Mouse (Mus musculus) midbrain, postnatal 0 days (tissue): ENCODE results near the gene Stag3. TPM values are rescaled to one million over a fixed set of nuclear protein-coding genes. Genes with fewer than 3 reads are reported as not detected.
A peak's percentile ranks its signal among the peaks of the same experiment; 100 is the strongest.

Source experiments
- ATAC-seq: fragments of 200-750 bp; cut with Nextera tagmentation; 2 replicates; pipeline ENCODE4 v1.8.0; 2017; ENCODE audit warnings: moderate number of reproducible peaks, mild to moderate bottlenecking, moderate TSS enrichment, moderate library complexity; ENCODE audit not compliant: low FRiP score
- DNase-seq: peaks from one replicate; pipeline ENCODE4 v3.0.0-alpha.2; 2015; ENCODE audit warnings: low spot score
- H3K27ac ChIP-seq: fragments of 300-500 bp; sonication (generic); 2 replicates; pipeline ENCODE4 v1.5.1; 2014; ENCODE audit warnings: low read depth, mild to moderate bottlenecking, low read length, mixed read lengths
- H3K27me3 ChIP-seq: fragments of 300-500 bp; sonication (generic); 2 replicates; pipeline ENCODE4 v1.6.1; 2014; ENCODE audit warnings: low read length, control low read depth, mixed read lengths; ENCODE audit not compliant: insufficient read depth
- H3K36me3 ChIP-seq: fragments of 300-500 bp; sonication (generic); 2 replicates; pipeline ENCODE4 v1.6.1; 2014; ENCODE audit warnings: low read length, control low read depth, mixed read lengths; ENCODE audit not compliant: insufficient read depth
- H3K4me1 ChIP-seq: fragments of 300-500 bp; sonication (generic); 2 replicates; pipeline ENCODE4 v1.6.1; 2014; ENCODE audit warnings: mild to moderate bottlenecking, control low read depth, antibody characterized with exemption, low read length, mixed read lengths; ENCODE audit not compliant: insufficient read depth
- H3K4me2 ChIP-seq: fragments of 300-500 bp; sonication (generic); 2 replicates; pipeline ENCODE4 v1.6.1; 2014; ENCODE audit warnings: low read depth, mild to moderate bottlenecking, low read length, mixed read lengths; ENCODE audit not compliant: poor library complexity, severe bottlenecking
- H3K4me3 ChIP-seq: fragments of 300-500 bp; sonication (generic); 2 replicates; pipeline ENCODE4 v1.5.1; 2014; ENCODE audit warnings: low read depth, mild to moderate bottlenecking, low read length, moderate library complexity
- H3K9ac ChIP-seq: fragments of 300-500 bp; sonication (generic); replicated peaks from 2 replicates; pipeline ENCODE4 v1.6.1; 2014; ENCODE audit warnings: mild to moderate bottlenecking, low read length, moderate library complexity, mixed read lengths; ENCODE audit not compliant: poor library complexity, severe bottlenecking
- H3K9me3 ChIP-seq: fragments of 300-500 bp; sonication (generic); 2 replicates; pipeline ENCODE4 v1.6.1; 2016; ENCODE audit warnings: low read length, control low read depth
- CTCF ChIP-seq: IDR thresholded peaks from 2 replicates; pipeline ENCODE4 v1.5.1; 2016; ENCODE audit warnings: antibody characterized with exemption, mild to moderate bottlenecking
- WGBS: fragments of 180-500 bp; shearing (Covaris S2); extraction: QIAGEN DNeasy Blood & Tissue Kit; methylation state at CpG from one replicate; pipeline ENCODE4 v1.1.7; 2014; 5-methylcytosine and 5-hydroxymethylcytosine counted together
- polyA plus RNA-seq: library from polyadenylated mRNA; unstranded; fragments of >200 nt; fragmentation: Nextera tagmentation; extraction: Ambion mirVana; gene quantifications from 2 replicates; pipeline ENCODE4 v1.2.1, GENCODE M21; 2015
- total RNA-seq: library from RNA; depleted of rRNA; stranded (reverse); fragments of >200 nt; gene quantifications from 2 replicates; pipeline ENCODE4 v1.2.3, GENCODE M21; 2014

Stag3 gene
- total and polyA plus RNA-seq, 2 experiments from 2014 or later, result 8.8 to 22.5 TPM

DNA sequence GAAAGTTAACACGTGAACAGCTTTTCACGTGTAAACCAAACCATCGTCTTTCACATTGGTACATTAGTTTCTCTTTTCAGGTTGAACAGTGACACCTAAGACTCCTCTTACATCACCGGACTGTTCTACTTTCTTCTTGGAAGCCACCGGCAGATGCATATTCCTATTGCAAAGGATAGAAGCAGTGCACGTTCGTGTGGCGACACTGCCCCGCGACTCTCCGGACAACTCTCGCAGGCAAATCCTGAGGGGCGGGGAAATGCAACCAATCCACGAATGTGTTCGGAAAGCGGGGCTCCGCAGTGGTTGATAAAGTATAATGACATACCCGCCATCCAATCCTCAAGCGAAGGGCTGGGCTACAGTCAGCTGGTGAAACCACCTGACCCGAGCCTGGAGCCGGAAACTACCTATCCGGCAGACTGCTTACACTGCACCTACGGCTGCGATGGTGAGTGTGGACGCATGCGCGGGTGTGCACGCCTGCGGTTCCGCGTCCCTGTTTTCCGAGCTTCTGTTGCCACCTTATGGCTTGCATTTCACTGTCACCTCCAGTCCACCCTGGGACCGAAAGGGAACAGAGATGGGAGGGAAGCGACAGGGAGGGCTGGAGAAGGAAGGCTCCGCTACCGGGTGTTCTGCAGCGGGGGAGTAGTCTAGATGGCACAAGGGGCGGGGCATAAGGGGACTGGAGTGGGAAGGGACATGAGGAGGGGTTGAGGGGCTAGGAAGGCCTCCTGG is 24.5 kb upstream of the Stag3 start, which contains the start of gene Lamtor4:
Gene Lamtor4, plus strand, starts transcription at position 130 of the 741 bp plus-strand sequence.
- Histone ChIP-seq H3K27ac (peak within 1 kb of the TSS; percentile 85), H3K27me3 (no peaks in the 10 kb centered on the region), H3K9ac (peak within 1 kb of the TSS; percentile 79), H3K4me3 (peak within 1 kb of the TSS; percentile 66), H3K9me3 (no peaks in the 10 kb centered on the region), H3K4me2 (peak within 1 kb of the TSS; percentile 89), H3K36me3 (peaks cover 22% of the 10 kb centered on the region), H3K4me1 (0 out of 2 replicates have a peak, but pooled peaks cover 2% of the 10 kb centered on the region)
- DNase-seq, result peak; percentile 98
- TF ChIP-seq CTCF, result peak; percentile 59
- peak; percentile 100 for ATAC-seq
- under 1% methylated on average over 38 of the region's 38 CpGs for WGBS

DNA sequence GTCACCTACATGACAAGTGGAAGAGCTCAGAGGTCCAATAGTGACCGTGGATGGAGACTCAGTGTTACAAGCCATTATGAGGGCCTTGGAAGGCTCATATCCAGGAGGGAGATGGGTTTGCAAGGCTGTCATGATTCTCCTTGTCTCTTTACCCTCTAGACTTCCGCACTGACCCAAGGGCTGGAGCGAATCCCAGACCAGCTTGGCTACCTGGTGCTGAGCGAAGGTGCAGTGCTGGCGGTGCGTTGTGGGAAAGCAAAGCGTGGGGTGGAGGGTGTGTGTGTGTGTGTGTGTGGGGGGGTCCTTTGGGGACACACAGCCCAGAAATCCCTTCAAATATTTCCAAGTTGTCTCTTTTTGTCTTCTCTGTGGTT is 24.0 kb upstream of the Stag3 start:
- Histone ChIP-seq H3K36me3 (peaks cover 26% of the 10 kb centered on the region), H3K4me1 (0 out of 2 replicates have a peak, but pooled peaks cover 2% of the 10 kb centered on the region), H3K9me3 (no peaks in the 10 kb centered on the region), H3K4me2 (peak overlapping the region; percentile 89), H3K27ac (peak overlapping the region; percentile 85), H3K27me3 (no peaks in the 10 kb centered on the region), H3K4me3 (peak overlapping the region; percentile 66), H3K9ac (peak overlapping the region; percentile 79)
- WGBS, result 21% methylated on average over 7 of the region's 7 CpGs
- no peak for TF ChIP-seq CTCF
- DNase-seq (no peak), ATAC-seq (peak; percentile 8; the same call in 1 of the 2 replicates)

DNA sequence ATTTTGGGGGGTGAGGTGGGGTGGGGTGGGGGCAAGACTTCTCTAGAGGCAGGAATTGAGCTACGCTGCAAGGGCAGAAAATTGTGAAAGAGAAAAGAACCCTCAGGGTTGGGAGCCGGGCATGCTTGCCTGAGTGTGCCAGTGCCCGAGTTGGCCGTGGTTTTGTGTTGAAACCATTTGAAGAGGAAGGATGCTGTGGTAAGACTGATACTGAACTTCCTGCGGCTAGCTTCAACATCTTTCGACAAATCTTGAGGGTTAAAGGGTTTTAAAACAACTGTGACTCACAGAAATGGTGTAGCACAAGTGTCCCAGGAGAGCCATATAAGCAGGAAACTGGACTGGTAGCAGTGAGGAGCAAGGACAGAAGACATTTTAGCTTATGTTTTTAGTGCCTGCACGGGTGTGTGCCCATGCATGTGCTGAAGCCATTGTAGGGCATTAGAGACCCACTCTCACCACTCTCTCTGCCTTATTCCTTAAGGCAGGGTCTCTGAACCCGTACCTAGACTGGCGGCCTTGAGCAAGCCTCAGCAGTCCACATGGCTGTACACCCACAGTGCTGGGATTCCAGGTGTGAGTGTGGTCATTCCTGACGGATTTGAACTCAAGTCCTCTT is 23.0 kb upstream of the Stag3 start:
- no peak overlapping the region for H3K4me2 ChIP-seq
- peaks cover 32% of the 10 kb centered on the region for H3K36me3 ChIP-seq
- DNase-seq (no peak), ATAC-seq (no peak)
- H3K4me1 ChIP-seq, result 0 out of 2 replicates have a peak, but pooled peaks cover 2% of the 10 kb centered on the region
- H3K27me3 ChIP-seq, result no peaks in the 10 kb centered on the region
- no peak for TF ChIP-seq CTCF
- H3K9me3 ChIP-seq, result no peaks in the 10 kb centered on the region
- H3K4me3 ChIP-seq, result no peak overlapping the region
- no peak overlapping the region for H3K9ac ChIP-seq
- no peak overlapping the region for H3K27ac ChIP-seq
- WGBS, result 91% methylated on average over 10 of the region's 10 CpGs

DNA sequence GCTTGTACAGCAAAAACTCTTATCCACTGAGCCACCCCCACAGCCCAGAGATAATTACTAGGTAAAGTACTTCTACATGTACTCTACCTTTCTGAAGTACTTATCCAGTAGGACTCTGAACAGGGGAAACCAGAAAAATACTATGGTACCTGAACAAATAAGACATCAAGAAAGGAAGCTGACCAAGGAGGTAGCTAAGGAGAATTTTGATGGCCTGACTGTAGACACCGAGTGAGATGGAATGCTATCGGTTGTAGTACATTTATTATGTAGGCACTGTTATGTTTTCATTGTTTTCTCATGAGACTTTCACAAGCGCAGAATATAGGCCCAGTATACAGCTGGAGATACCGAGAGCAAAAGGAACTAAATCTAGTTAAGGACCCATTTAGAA is 22.5 kb upstream of the Stag3 start:
- TF ChIP-seq CTCF, result no peak
- DNase-seq, result no peak
- no peak for ATAC-seq

DNA sequence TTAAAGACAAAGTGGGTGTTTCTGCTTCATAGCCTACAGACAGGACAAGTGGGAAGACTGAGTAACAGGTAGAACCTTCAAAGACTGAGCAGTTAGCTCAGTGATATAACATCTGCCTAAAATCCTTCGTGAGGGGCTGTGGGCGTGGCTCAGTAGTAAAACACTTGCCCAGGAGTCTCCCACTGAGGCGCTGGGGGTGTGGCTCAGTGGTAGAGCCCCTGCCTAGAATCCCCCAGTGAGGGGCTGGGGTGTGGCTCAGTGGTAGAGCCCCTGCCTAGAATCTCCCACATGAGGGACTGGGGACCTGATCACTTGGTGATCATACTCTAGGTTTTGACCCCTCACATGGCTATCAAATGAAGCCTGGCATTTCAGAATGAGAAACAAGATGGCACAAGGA is 22.0 kb upstream of the Stag3 start:
- H3K9ac ChIP-seq, result no peak overlapping the region
- H3K36me3 ChIP-seq, result peaks cover 33% of the 10 kb centered on the region
- DNase-seq, result no peak
- no peak for ATAC-seq
- TF ChIP-seq CTCF, result no peak
- no peak overlapping the region for H3K4me2 ChIP-seq
- H3K4me1 ChIP-seq, result peaks cover 6% of the 10 kb centered on the region; the same call in 1 of the 2 replicates
- H3K27me3 ChIP-seq, result no peaks in the 10 kb centered on the region
- WGBS, result 85% methylated on average over 3 of the region's 3 CpGs
- H3K4me3 ChIP-seq, result no peak overlapping the region
- no peaks in the 10 kb centered on the region for H3K9me3 ChIP-seq
- H3K27ac ChIP-seq, result no peak overlapping the region

More for the DNA sequence above, 22.5 kb upstream of the Stag3 start:
- peaks cover 4% of the 10 kb centered on the region; the same call in 1 of the 2 replicates for H3K4me1 ChIP-seq
- H3K27me3 ChIP-seq, result no peaks in the 10 kb centered on the region
- WGBS, result 89% methylated on average over 4 of the region's 4 CpGs
- no peak overlapping the region for H3K27ac ChIP-seq
- H3K9ac ChIP-seq, result no peak overlapping the region
- no peak overlapping the region for H3K4me3 ChIP-seq
- no peak overlapping the region for H3K4me2 ChIP-seq
- peaks cover 33% of the 10 kb centered on the region for H3K36me3 ChIP-seq
- no peaks in the 10 kb centered on the region for H3K9me3 ChIP-seq

DNA sequence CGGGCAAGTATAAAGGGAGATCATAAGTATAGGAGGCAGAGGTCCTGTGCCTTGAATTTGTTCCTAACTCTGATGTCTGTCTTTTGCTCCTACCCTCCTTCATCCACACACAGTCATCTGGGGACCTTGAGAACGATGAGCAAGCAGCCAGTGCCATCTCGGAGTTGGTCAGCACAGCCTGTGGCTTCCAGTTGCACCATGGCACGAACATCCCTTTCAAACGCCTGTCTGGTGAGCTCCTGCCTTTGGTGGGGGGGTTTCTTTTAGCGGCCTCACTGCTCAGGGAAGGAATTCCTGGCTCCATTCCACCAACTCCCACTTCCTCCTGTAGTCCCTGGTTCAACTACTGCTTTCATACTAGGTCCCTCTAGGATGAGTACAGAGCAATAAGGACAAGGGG is 21.5 kb upstream of the Stag3 start:
- 88% methylated on average over 6 of the region's 6 CpGs for WGBS
- Histone ChIP-seq H3K4me2 (no peak overlapping the region), H3K27me3 (no peaks in the 10 kb centered on the region), H3K4me3 (no peak overlapping the region), H3K36me3 (peaks cover 33% of the 10 kb centered on the region), H3K9ac (no peak overlapping the region), H3K4me1 (peaks cover 6% of the 10 kb centered on the region; the same call in 1 of the 2 replicates), H3K9me3 (no peaks in the 10 kb centered on the region), H3K27ac (no peak overlapping the region)
- DNase-seq (no peak), ATAC-seq (no peak)
- TF ChIP-seq CTCF, result no peak
